Mouse (Mus musculus): ENCODE measurements at regions not wholly inside any gene's neighbourhood (a gene's known extent, or its start where the extent isn't known, plus 50 kb on each side); places are given as distances from the start of the nearest gene placed in this dataset.

GRCm38 (mm10) chr2:71651662-71652061 lies 93.8 kb upstream of the Itga6 start:
- Histone ChIP-seq H3K27ac (replicated peaks) (peak overlapping the region; percentile 79), H3K9me3 (replicated peaks) (no peaks in the 10 kb centered on the region), H3K4me3 (no peak overlapping the region), H3K4me1 (peaks cover 60% of the 10 kb centered on the region), H3K27me3 (ENCODE audit: low read depth, poor library complexity, severe bottlenecking) (no peaks in the 10 kb centered on the region), H3K36me3 (no peaks in the 10 kb centered on the region)
- no peak for DNase-seq (ENCODE audit: low spot score)
- WGBS: 8% methylated on average over 2 of the region's 2 CpGs

DNA sequence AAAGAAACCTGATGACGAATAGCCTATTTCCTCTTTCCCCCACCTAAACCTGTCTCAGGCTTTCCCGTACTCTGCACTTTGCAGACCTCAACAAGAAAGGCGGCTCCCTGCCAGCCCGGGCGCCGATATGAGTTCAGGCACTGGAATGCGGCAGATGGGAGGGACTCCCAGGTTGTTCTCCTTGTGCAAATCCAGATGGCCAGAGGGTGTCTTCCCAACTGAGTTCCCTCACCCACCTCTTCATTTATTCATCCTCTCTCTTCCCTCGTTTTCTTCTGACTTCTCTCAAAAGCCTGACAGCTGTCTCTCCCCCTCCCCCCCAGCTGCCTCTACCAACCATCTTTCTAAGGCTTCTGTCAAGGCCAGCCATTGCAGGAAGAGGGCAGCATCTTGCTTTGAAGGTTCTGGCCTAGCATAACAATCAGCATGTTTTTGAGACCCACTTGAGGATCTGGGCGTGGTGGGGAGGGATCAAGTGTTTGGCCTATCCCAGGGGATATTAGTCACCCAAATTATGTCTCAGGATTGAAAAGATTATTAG lies 93.1 kb upstream of the Itga6 start:
- peak overlapping the region; percentile 79 for H3K27ac ChIP-seq (replicated peaks)
- 11% methylated on average over 9 of the region's 9 CpGs for WGBS
- H3K4me1 ChIP-seq: peaks cover 62% of the 10 kb centered on the region
- no peaks in the 10 kb centered on the region for H3K27me3 ChIP-seq (ENCODE audit: low read depth, poor library complexity, severe bottlenecking)
- no peaks in the 10 kb centered on the region for H3K9me3 ChIP-seq (replicated peaks)
- H3K36me3 ChIP-seq: no peaks in the 10 kb centered on the region
- peak overlapping the region; percentile 18 for H3K4me3 ChIP-seq
- DNase-seq (ENCODE audit: low spot score): peak; percentile 68

DNA sequence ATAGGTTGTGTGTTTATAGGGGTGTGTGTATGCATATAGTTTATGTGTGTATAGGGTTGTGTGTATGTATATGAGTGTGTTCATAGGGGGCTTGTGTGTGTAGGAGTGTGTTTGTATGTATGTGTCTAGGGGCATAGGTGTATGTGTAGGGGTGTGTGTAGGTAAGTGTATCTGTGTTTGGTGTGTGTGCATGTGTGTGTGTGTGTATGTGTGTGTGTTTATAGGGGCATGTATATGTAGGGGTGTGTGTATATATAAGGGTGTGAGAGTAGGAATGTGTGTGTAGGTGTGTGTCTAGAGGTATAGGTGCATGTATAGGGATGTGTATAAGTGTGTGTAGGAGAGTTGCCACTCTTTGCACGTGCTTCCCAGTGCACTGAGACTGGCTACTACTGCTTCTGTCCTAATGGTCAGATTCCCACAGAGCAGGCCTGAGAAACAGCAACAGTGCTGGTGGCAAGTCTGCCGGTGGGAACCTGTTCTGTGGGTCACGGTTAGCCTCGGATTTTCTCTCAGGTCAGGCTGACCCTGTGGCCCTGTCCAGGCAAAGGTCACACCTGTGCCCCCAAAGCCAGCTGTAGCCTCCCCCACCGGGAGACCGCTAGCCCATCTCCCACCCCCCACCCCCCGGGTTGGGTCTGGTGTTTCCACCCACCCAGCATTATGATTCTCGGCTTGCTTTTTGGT lies 90.5 kb upstream of the Itga6 start:
- Histone ChIP-seq H3K9me3 (replicated peaks) (no peaks in the 10 kb centered on the region), H3K27ac (replicated peaks) (peak overlapping the region; percentile 96), H3K4me3 (peak overlapping the region; percentile 51; the same call in 1 of the 2 replicates), H3K27me3 (ENCODE audit: low read depth, poor library complexity, severe bottlenecking) (no peaks in the 10 kb centered on the region), H3K4me1 (peaks cover 54% of the 10 kb centered on the region), H3K36me3 (no peaks in the 10 kb centered on the region)
- peak; percentile 45 for DNase-seq (ENCODE audit: low spot score)
- WGBS: 8% methylated on average over 8 of the region's 8 CpGs

DNA sequence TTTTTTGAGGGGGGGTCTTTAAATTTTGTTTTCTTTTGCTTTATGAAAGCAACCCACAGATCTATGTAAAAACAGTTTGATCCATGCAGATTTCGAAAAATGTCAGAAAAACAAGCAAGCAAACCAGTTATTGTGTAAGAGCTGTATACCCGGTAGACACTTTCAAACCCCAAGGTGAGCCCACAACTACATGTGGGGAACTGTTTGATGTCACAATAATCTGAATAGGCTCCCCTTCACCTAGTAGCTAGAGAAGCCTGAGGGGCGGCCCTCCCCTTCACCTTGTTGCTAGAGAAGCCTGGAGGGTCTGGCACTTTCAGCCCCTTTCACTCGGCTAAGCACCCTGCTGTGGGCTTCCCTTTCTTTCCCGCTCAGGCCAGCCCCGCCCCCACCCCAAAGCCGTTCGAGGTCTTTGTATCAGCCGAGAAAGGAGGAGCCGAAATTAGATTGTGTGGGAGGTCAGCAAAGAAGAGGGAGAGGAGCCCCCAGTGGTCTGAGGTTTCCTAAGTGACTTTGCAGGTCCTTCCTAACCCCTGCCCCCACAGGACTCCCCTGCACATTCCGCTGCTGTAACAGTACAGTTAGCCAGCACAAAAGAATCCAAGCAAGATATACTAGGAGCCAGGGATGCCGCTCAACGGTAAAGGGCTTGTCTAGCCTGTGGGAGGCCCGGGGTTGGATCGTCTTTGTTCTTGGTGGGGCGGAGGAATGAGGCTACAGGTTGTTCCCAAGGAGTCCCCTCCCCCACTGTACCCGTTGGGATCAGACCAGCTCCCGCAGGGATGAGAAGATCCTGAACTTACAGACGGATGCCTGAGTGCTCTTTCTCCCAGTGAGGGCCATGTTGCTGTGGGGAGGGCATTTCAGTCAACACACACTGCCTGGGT lies 89.7 kb upstream of the Itga6 start:
- peak; percentile 91 for DNase-seq (ENCODE audit: low spot score)
- peak overlapping the region; percentile 96 for H3K27ac ChIP-seq (replicated peaks)
- no peaks in the 10 kb centered on the region for H3K9me3 ChIP-seq (replicated peaks)
- WGBS: under 1% methylated on average over 19 of the region's 19 CpGs
- H3K4me3 ChIP-seq: peak overlapping the region; percentile 51
- peaks cover 54% of the 10 kb centered on the region for H3K4me1 ChIP-seq
- H3K36me3 ChIP-seq: no peaks in the 10 kb centered on the region
- H3K27me3 ChIP-seq (ENCODE audit: low read depth, poor library complexity, severe bottlenecking): no peaks in the 10 kb centered on the region

- 51% methylated on average over 8 of the region's 8 CpGs for WGBS
- peak; percentile 27 for DNase-seq (ENCODE audit: low spot score)
- Histone ChIP-seq H3K27me3 (ENCODE audit: low read depth, poor library complexity, severe bottlenecking) (no peaks in the 10 kb centered on the region; the same call in 1 of the 2 replicates), H3K36me3 (no peaks in the 10 kb centered on the region), H3K4me3 (peak overlapping the region; percentile 51; the same call in 1 of the 2 replicates), H3K27ac (replicated peaks) (peak overlapping the region; percentile 96), H3K9me3 (replicated peaks) (no peaks in the 10 kb centered on the region), H3K4me1 (peaks cover 48% of the 10 kb centered on the region)
Observed at GRCm38 (mm10) chr2:71656611-71657244, 88.7 kb upstream of the Itga6 start.

GRCm38 (mm10) chr2:71661438-71661837 lies 84.0 kb upstream of the Itga6 start:
- DNase-seq (ENCODE audit: low spot score): no peak
- Histone ChIP-seq H3K27me3 (ENCODE audit: low read depth, poor library complexity, severe bottlenecking) (no peaks in the 10 kb centered on the region; the same call in 1 of the 2 replicates), H3K9me3 (replicated peaks) (no peaks in the 10 kb centered on the region), H3K36me3 (no peaks in the 10 kb centered on the region), H3K4me3 (no peak overlapping the region), H3K4me1 (peaks cover 11% of the 10 kb centered on the region), H3K27ac (replicated peaks) (no peak overlapping the region)

- WGBS: 91% methylated on average over 5 of the region's 5 CpGs
- DNase-seq (ENCODE audit: low spot score): no peak
Observed at GRCm38 (mm10) chr2:71661986-71662385, 83.4 kb upstream of the Itga6 start.

GRCm38 (mm10) chr2:71663453-71663852 lies 82.0 kb upstream of the Itga6 start:
- H3K9me3 ChIP-seq (replicated peaks): no peaks in the 10 kb centered on the region
- H3K36me3 ChIP-seq: no peaks in the 10 kb centered on the region
- 91% methylated on average over 8 of the region's 8 CpGs for WGBS
- DNase-seq (ENCODE audit: low spot score): no peak
- H3K4me3 ChIP-seq: no peak overlapping the region
- H3K27ac ChIP-seq (replicated peaks): no peak overlapping the region
- no peaks in the 10 kb centered on the region; the same call in 1 of the 2 replicates for H3K27me3 ChIP-seq (ENCODE audit: low read depth, poor library complexity, severe bottlenecking)
- H3K4me1 ChIP-seq: peaks cover 10% of the 10 kb centered on the region; the same call in 1 of the 2 replicates

More at GRCm38 (mm10) chr2:71661986-71662385, 83.4 kb upstream of the Itga6 start:
- Histone ChIP-seq H3K27me3 (ENCODE audit: low read depth, poor library complexity, severe bottlenecking) (no peaks in the 10 kb centered on the region; the same call in 1 of the 2 replicates), H3K9me3 (replicated peaks) (no peaks in the 10 kb centered on the region), H3K27ac (replicated peaks) (0 out of 2 replicates have a peak overlapping the region, but pooled peaks have one; percentile 46), H3K4me3 (no peak overlapping the region), H3K4me1 (peaks cover 6% of the 10 kb centered on the region; the same call in 1 of the 2 replicates), H3K36me3 (no peaks in the 10 kb centered on the region)

DNA sequence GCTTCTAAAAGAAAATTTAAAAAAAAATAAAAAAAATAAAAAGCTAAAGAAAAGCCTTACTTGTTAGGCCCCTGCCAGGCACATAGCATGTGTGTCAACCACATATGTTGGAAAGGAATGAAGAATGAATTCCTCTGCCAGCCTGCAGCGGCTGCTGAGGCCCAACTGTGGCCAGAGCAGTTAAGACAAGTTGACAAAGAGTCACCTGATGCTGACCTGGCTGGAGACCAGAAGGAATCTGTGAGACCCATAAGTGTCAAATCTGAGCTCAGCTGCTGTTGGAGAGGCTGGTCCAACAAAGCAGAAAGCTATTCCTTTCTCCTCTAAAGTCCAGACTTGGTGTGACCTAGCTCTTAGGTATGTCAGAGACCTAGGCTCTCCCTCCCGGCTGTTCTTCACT lies 78.5 kb upstream of the Itga6 start:
- H3K9me3 ChIP-seq (replicated peaks): no peaks in the 10 kb centered on the region
- no peak overlapping the region for H3K4me3 ChIP-seq
- DNase-seq (ENCODE audit: low spot score): no peak
- peaks cover 8% of the 10 kb centered on the region; the same call in 1 of the 2 replicates for H3K4me1 ChIP-seq
- H3K27ac ChIP-seq (replicated peaks): no peak overlapping the region
- no peaks in the 10 kb centered on the region for H3K36me3 ChIP-seq
- WGBS: 89% methylated on average over 2 of the region's 2 CpGs
- H3K27me3 ChIP-seq (ENCODE audit: low read depth, poor library complexity, severe bottlenecking): no peaks in the 10 kb centered on the region

DNA sequence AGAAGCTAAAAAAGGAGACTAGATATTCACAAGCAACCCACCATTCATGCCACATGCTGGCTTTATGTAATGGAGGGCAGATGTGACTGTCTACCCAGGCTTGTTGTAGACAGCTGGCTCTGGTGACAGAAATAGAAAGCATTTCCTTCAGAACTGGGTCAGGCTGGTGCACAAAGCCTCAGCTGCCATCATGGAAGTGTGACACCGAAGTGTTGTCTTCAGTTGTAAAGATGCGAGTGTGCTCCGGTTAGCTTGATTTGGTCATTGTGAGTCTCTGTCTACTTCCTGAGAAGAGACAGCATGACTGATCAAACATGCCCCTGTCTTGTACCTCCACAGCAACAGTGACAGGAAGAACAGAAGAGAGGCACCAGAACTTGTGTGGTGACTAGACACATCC lies 77.7 kb upstream of the Itga6 start:
- 96% methylated on average over 3 of the region's 3 CpGs for WGBS
- H3K27me3 ChIP-seq (ENCODE audit: low read depth, poor library complexity, severe bottlenecking): no peaks in the 10 kb centered on the region
- no peak overlapping the region for H3K4me3 ChIP-seq
- no peaks in the 10 kb centered on the region for H3K36me3 ChIP-seq
- H3K27ac ChIP-seq (replicated peaks): no peak overlapping the region
- DNase-seq (ENCODE audit: low spot score): no peak
- H3K4me1 ChIP-seq: peaks cover 10% of the 10 kb centered on the region
- H3K9me3 ChIP-seq (replicated peaks): no peaks in the 10 kb centered on the region

DNA sequence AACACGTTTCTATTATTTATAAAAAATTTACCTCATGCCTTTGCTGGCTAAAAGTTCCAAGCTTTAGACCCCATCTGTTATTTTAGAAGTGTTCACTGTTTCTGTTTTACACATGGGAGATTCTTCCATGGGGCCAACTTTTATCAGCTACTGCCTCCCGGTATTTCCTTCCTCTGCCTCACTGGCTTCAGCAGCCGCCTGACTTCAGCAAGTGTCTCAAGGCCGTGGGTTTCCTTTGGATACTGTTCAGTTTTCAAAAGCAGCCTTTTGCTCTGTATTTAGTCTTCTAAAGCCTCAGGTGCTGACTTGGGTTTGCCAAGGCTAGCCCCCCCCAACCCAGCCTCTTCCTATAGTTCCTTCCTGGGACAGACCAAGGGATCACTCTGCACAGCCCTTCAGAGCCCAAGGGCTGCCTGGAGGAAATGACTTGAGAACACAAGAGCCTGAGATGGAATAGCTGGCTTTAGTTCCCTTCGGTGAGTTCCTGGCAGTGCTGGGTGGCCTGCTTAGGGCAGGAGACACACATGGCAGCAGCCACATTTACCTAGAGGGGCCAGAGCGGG lies 75.1 kb upstream of the Itga6 start:
- Histone ChIP-seq H3K36me3 (no peaks in the 10 kb centered on the region), H3K27ac (replicated peaks) (no peak overlapping the region), H3K27me3 (ENCODE audit: low read depth, poor library complexity, severe bottlenecking) (no peaks in the 10 kb centered on the region), H3K4me1 (peaks cover 18% of the 10 kb centered on the region), H3K4me3 (no peak overlapping the region), H3K9me3 (replicated peaks) (no peaks in the 10 kb centered on the region)
- no peak for DNase-seq (ENCODE audit: low spot score)
- WGBS: 92% methylated on average over 6 of the region's 6 CpGs

GRCm38 (mm10) chr2:71670882-71671281 lies 74.5 kb upstream of the Itga6 start:
- Histone ChIP-seq H3K27me3 (ENCODE audit: low read depth, poor library complexity, severe bottlenecking) (no peaks in the 10 kb centered on the region), H3K9me3 (replicated peaks) (no peaks in the 10 kb centered on the region), H3K27ac (replicated peaks) (no peak overlapping the region), H3K4me1 (peaks cover 18% of the 10 kb centered on the region), H3K4me3 (no peak overlapping the region), H3K36me3 (no peaks in the 10 kb centered on the region)
- WGBS: 85% methylated on average over 4 of the region's 4 CpGs
- DNase-seq (ENCODE audit: low spot score): no peak
